Mouse (Mus musculus) spleen, adult 2 months (tissue): ENCODE measurements around the gene Farp1. TPM values are rescaled to one million over a fixed set of nuclear protein-coding genes. Genes with fewer than 3 reads are reported as not detected.
"Not testable (repeated sequence)": the region's sequence is repeated elsewhere in the genome, so short reads cannot be mapped to it uniquely, and the experiment has no call there.

ENCODE experiments used
- DNase-seq, 2 experiments: peaks; one replicate each; pipeline versions ENCODE4 v3.0.0 to v3.0.0-alpha.2; 2012 to 2021; ENCODE audit warnings: low spot score in 2 of 2, low read depth in 1 of 2
- H3K27ac ChIP-seq: fragments of 200-500 bp; 2 replicates; pipeline ENCODE4 v1.5.1; 2012; ENCODE audit warnings: low read length, inconsistent platforms; ENCODE audit not compliant: insufficient read depth
- H3K27me3 ChIP-seq: fragments of 200-500 bp; 2 replicates; pipeline ENCODE4 v1.6.1; 2012; ENCODE audit warnings: mild to moderate bottlenecking, moderate library complexity, low read length, inconsistent platforms; ENCODE audit not compliant: control insufficient read depth, insufficient read depth
- H3K36me3 ChIP-seq: fragments of 200-500 bp; 2 replicates; pipeline ENCODE4 v1.6.1; 2012; ENCODE audit warnings: mild to moderate bottlenecking, low read length, inconsistent platforms; ENCODE audit not compliant: control insufficient read depth, insufficient read depth
- H3K4me1 ChIP-seq: fragments of 200-500 bp; 2 replicates; pipeline ENCODE4 v1.6.1; 2011; ENCODE audit warnings: inconsistent platforms; ENCODE audit not compliant: control insufficient read depth, insufficient read depth, insufficient read length
- H3K4me3 ChIP-seq: fragments of 200-500 bp; 2 replicates; pipeline ENCODE4 v1.5.1; 2011; ENCODE audit warnings: mild to moderate bottlenecking, inconsistent platforms; ENCODE audit not compliant: insufficient read depth, insufficient read length; ENCODE audit errors: extremely low read depth
- CTCF ChIP-seq: fragments of 200-500 bp; IDR thresholded peaks from 2 replicates; pipeline ENCODE4 v1.5.1; 2011; ENCODE audit warnings: mild to moderate bottlenecking, inconsistent platforms; ENCODE audit not compliant: insufficient read depth, insufficient read length, insufficient replicate concordance; ENCODE audit errors: extremely low read depth
- POLR2A ChIP-seq: fragments of 200-500 bp; IDR thresholded peaks from 2 replicates; pipeline ENCODE4 v1.6.1; 2011; ENCODE audit warnings: low read depth, low read length, inconsistent platforms
- WGBS: fragments of 180-500 bp; shearing (Covaris S2); methylation state at CpG from one replicate; pipeline ENCODE4 v1.1.7; 2018; 5-methylcytosine and 5-hydroxymethylcytosine counted together
- polyA plus RNA-seq: library from polyadenylated mRNA; depleted of rRNA; stranded (reverse); fragments of >200 nt; gene quantifications from 2 replicates; pipeline ENCODE4 v1.2.3, GENCODE M21; 2012

Gene Farp1
- polyA plus RNA-seq, 1 experiment = 3.0 TPM

DNA sequence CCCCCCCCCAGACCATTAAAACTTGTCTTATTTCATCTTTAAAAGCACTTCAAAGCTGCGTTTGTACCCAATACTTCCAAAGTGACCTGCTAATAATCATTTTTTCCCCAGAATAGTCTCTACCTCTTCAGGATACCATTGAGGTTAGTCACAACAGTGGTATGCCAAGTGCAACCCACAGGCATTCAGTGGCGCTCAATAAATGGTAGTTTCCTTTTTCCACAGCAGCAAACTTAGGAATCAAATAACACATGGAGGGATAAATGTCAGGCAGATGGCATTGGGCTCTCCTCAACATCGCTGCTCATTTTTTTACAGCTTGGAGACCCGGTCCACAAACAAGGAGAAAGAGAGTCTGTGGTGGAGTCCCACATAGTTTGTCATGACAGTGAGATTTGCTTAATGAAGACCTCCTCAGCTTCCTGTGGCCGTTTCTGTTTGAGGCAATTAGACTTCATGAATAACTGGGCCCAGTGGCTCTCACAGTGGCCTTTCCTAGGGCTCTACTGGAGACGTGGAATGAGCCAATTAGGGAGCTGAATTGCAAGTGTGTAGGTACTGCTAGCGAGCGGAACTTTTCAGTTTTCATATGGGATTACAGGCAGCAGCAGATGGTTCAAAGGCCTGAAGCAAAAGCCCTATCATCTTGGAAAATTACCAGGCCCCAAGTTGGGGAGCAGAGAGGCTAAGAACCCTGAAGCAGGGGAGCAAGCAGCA is 148.6 kb downstream of the Farp1 start:
- Histone ChIP-seq H3K36me3 (no peaks in the 10 kb centered on the region), H3K4me3 (no peak overlapping the region), H3K27ac (no peak overlapping the region), H3K27me3 (no peaks in the 10 kb centered on the region), H3K4me1 (no peaks in the 10 kb centered on the region)
- WGBS = 87% methylated on average over 8 of the region's 8 CpGs
- no peak for TF ChIP-seq POLR2A
- DNase-seq = no peak

DNA sequence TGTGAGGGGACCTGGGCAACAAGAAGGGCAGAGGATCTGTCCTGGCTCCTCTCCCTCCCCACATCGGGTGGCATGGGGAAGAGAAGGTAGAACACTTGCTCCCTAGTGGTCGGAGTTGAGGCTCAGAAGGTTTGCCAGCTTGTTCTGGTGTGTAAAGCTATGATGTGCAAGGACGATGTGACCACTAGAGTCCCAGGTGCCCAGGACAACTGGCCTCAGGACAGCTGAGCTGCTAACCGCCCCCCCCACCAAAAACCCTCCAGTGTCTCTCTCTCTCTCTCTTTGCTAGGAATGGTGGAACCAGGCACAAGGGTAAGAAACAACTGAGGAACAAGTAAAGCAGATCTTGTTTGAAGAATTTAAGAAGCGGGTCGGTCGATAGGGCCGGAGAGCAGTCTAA is 149.4 kb downstream of the Farp1 start:
- WGBS = 95% methylated on average over 8 of the region's 8 CpGs
- no peaks in the 10 kb centered on the region for H3K36me3 ChIP-seq
- TF ChIP-seq POLR2A (no peak), CTCF (no peak)
- H3K27me3 ChIP-seq = no peaks in the 10 kb centered on the region
- H3K27ac ChIP-seq = no peak overlapping the region
- DNase-seq = no peak
- H3K4me3 ChIP-seq = no peak overlapping the region
- H3K4me1 ChIP-seq = no peaks in the 10 kb centered on the region

GRCm38 (mm10) chr14:121186402-121186894 is 151.4 kb downstream of the Farp1 start:
- Histone ChIP-seq H3K27ac (no peak overlapping the region), H3K4me1 (no peaks in the 10 kb centered on the region), H3K36me3 (no peaks in the 10 kb centered on the region), H3K4me3 (no peak overlapping the region), H3K27me3 (no peaks in the 10 kb centered on the region)
- no peak for DNase-seq
- TF ChIP-seq CTCF (no peak), POLR2A (no peak)
- WGBS = 41% methylated on average over 8 of the region's 8 CpGs

DNA sequence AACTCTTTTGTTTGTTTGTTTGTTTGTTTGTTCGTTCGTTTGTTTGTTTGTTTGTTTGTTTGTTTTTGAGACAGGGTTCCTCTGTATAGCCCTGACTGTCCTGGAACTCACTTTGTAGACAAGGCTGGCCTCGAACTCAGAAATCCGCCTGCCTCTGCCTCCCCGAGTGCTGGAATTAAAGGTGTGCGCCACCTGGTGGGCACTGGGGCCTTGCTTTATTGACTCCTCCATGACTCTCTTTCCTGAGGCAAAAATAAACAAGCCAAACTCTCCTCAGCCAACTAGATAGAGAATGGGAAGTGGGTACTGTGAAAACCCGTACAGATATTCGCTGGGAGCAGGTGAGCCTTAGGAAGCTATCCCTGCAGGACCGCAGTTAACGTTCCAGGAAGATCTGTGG is 154.8 kb downstream of the Farp1 start:
- not testable (repeated sequence) for H3K27ac ChIP-seq, H3K4me3 ChIP-seq, H3K36me3 ChIP-seq, H3K4me1 ChIP-seq, DNase-seq, H3K27me3 ChIP-seq
- WGBS = 92% methylated on average over 10 of the region's 10 CpGs

DNA sequence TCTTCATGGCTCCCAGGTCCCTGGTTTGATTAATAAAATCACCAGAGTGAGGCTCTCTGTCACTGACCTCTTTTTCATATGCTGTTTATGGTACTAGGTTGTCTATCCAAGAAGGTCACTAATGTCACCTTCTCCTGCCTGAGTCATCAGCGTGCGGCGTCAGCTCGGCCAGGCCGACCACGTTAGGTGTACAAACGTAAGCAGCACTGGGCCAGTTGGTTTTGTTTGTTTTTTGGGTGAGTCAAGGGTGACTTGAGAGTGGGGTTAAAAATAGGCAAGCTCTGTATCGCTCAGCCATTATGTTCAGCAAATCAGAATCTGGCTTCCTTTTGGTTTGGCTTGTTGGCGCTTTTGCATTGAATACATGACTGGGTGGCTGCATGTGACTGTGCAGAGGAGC is 155.4 kb downstream of the Farp1 start:
- no peak for DNase-seq
- 94% methylated on average over 9 of the region's 9 CpGs for WGBS
- H3K4me3 ChIP-seq = no peak overlapping the region
- TF ChIP-seq POLR2A (no peak), CTCF (no peak)
- H3K4me1 ChIP-seq = no peaks in the 10 kb centered on the region
- no peaks in the 10 kb centered on the region for H3K36me3 ChIP-seq
- H3K27ac ChIP-seq = no peak overlapping the region
- H3K27me3 ChIP-seq = no peaks in the 10 kb centered on the region

GRCm38 (mm10) chr14:121191739-121192138 is 156.7 kb downstream of the Farp1 start:
- DNase-seq = no peak
- H3K4me1 ChIP-seq = no peaks in the 10 kb centered on the region
- no peak for TF ChIP-seq CTCF
- no peak for TF ChIP-seq POLR2A
- H3K27me3 ChIP-seq = no peaks in the 10 kb centered on the region
- H3K27ac ChIP-seq = no peak overlapping the region
- no peaks in the 10 kb centered on the region for H3K36me3 ChIP-seq
- WGBS = 90% methylated on average over 13 of the region's 13 CpGs
- no peak overlapping the region for H3K4me3 ChIP-seq

DNA sequence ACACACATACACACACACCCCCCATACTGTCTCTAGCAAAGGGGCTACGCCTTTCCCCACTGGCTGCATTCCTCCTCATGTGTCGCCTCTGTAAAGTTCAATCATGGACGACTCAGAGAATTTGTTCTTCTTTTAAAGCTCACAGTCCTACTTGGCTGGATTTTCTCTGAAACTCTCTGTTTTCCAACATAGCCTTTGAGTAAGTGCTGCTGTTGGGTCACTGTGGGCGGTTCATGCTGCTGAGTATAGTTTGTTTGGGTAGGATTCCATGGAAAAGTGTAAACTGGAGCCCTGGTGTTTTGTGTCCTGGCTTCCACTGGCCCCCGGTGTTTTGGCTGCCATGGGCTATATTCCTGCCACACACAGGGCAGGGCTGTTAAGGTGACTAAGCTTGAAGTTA is 157.4 kb downstream of the Farp1 start:
- H3K27ac ChIP-seq = no peak overlapping the region
- no peaks in the 10 kb centered on the region for H3K36me3 ChIP-seq
- no peaks in the 10 kb centered on the region for H3K4me1 ChIP-seq
- no peaks in the 10 kb centered on the region for H3K27me3 ChIP-seq
- TF ChIP-seq POLR2A (no peak), CTCF (no peak)
- no peak for DNase-seq
- WGBS = 88% methylated on average over 5 of the region's 5 CpGs
- H3K4me3 ChIP-seq = no peak overlapping the region
